Mouse (Mus musculus) lung, postnatal 0 days (tissue): ENCODE data around the gene Sdk1.

ENCODE experiments used
- CTCF ChIP-seq: IDR thresholded peaks from 2 replicates; pipeline ENCODE4 v1.5.1; 2016; ENCODE audit warnings: antibody characterized with exemption, mild to moderate bottlenecking
- EP300 ChIP-seq: IDR thresholded peaks from 2 replicates; pipeline ENCODE4 v1.6.1; 2016; ENCODE audit warnings: antibody characterized with exemption, mild to moderate bottlenecking, control low read depth

GRCm38 (mm10) chr5:141940636-141941035 is 699.3 kb downstream of the Sdk1 start:
- no peak for TF ChIP-seq CTCF
- no peak for TF ChIP-seq EP300
